Mouse (Mus musculus) cortical plate, adult 2 months (tissue): ENCODE data around the gene Spata32. TPM values are rescaled to one million over a fixed set of nuclear protein-coding genes. Genes with fewer than 3 reads are reported as not detected.

Source experiments
- H3K27ac ChIP-seq: fragments of 200-500 bp; 2 replicates; pipeline ENCODE4 v1.5.1; 2012; ENCODE audit warnings: low read length, control low read depth, inconsistent platforms; ENCODE audit not compliant: insufficient read depth
- H3K4me1 ChIP-seq: fragments of 200-500 bp; 2 replicates; pipeline ENCODE4 v1.6.1; 2011; ENCODE audit warnings: low read length; ENCODE audit not compliant: control insufficient read depth, insufficient read depth
- H3K4me3 ChIP-seq: fragments of 200-500 bp; 2 replicates; pipeline ENCODE4 v1.5.1; 2011; ENCODE audit warnings: mild to moderate bottlenecking, low read length, control low read depth; ENCODE audit not compliant: insufficient read depth
- CTCF ChIP-seq: fragments of 200-500 bp; IDR thresholded peaks from 2 replicates; pipeline ENCODE4 v1.5.1; 2011; ENCODE audit warnings: mild to moderate bottlenecking, control low read depth, low read length; ENCODE audit not compliant: insufficient read depth; ENCODE audit errors: extremely low read depth
- POLR2A ChIP-seq: fragments of 200-500 bp; IDR thresholded peaks from 2 replicates; pipeline ENCODE4 v1.6.1; 2011; ENCODE audit warnings: mild to moderate bottlenecking, low read length, control low read depth; ENCODE audit not compliant: insufficient read depth; ENCODE audit errors: extremely low read depth
- polyA plus RNA-seq: library from polyadenylated mRNA; depleted of rRNA; stranded (reverse); fragments of >200 nt; gene quantifications from 2 replicates; pipeline ENCODE4 v1.2.3, GENCODE M21; 2012; rRNA removed

The Spata32 gene
- polyA plus RNA-seq, 1 experiment = 2.5 TPM

DNA sequence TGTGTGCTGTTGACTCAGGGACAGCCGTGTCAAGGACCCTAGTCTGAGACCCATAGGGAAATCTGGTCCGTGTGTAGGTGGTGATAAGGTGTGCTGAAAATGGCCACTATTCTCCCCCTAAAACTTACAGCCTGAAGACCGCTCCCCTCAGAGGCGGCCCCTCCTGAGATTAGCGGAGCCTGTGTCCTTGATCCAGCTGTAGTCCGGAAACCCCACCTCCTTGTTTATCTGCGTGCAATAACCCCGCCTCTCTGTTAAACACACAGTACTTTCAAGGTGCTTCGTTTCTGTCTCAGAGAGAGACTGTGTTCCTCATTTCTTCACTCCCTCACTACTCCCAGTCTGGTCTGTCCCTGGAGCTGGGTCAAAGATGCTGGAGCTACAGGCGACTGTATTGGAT, 53.8 kb downstream of the Spata32 start:
- TF ChIP-seq CTCF = no peak
- no peak for TF ChIP-seq POLR2A
- Histone ChIP-seq H3K27ac (no peak overlapping the region), H3K4me3 (no peak overlapping the region), H3K4me1 (0 out of 2 replicates have a peak, but pooled peaks cover under 1% of the 10 kb centered on the region)

DNA sequence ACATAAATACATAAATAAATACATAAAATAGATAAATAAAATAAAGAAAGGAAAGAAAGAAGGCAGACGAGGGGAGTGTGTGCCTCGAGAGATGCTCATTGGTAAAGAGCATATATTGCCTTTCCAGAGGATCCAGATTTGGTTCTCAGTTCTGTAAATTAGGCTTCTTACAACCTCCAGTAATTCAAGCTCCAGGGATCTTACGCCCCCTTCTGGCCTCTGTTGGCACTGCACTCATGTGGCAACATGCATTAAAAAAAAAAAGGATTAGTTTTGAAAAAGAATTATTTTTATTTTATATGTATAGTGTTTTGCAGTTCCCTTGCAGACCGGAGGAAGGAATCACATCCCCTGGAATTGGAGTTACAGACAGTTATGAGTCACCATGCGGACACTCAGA, 56.1 kb downstream of the Spata32 start:
- H3K4me1 ChIP-seq = no peaks in the 10 kb centered on the region
- TF ChIP-seq POLR2A = no peak
- no peak for TF ChIP-seq CTCF
- no peak overlapping the region for H3K4me3 ChIP-seq
- no peak overlapping the region for H3K27ac ChIP-seq

GRCm38 (mm10) chr11:103161449-103161848, 56.8 kb downstream of the Spata32 start:
- TF ChIP-seq POLR2A (no peak), CTCF (no peak)
- Histone ChIP-seq H3K4me3 (no peak overlapping the region), H3K4me1 (no peaks in the 10 kb centered on the region), H3K27ac (no peak overlapping the region)

DNA sequence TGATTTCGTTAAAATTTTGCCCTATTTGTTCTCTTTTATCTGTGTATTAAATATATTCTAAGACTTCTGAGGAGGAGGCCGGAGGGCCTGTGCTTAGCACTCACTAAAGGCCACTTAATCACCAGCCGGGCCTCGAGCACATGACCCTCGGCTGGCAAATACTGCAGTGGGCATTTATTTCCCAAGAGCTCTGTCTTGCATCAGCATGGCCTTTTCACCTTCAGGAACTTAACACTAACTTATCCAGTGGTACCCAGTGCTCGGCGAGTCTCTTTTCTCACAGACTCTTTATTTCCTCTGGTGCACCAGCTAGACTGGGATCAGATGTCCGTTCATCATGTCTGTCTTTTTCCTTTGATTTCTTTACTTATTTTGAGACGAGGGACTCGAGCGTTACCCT, 57.5 kb downstream of the Spata32 start:
- Histone ChIP-seq H3K4me1 (no peaks in the 10 kb centered on the region), H3K4me3 (no peak overlapping the region), H3K27ac (no peak overlapping the region)
- TF ChIP-seq CTCF = no peak

DNA sequence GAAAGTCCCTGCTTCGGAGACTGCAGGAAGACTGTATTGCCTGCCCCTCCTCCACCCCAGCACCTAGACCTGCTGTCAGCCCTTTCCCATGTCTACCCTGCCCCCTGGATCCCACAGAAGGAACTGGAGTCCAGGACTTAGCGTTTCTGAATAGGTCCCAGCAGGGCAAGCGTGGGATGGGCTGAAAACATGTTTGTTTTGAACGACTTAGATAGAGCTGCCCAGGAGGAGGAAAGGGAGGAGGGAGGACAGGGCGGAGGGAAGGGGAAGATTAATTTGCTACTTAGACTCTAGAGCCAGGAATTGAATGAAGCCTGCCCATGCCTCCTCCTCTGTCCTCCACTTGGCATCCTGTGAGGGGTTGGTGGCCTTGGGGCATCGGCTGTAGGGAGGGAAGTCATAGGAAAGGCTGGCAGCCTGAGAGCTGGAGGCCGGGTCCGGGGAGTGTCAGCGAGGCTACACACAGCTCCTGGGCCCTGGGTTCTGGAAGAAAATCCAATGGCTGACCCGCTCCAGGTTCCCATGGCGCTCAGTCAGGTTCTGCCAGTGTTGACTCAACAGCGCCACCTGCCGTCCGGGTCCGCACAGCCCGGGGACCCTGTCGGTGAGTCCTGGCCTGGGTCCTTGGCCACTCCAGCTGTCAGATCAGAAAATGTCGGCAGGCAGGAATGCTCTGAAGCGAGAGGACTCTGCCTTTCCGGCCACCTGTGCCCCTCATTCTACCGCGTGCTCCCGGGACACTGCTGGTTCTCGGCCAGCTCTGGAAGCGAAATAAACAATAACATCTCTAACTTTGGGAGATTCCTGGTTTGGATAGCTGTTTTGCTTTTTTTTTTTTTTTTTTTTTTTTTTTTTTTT, 59.4 kb downstream of the Spata32 start:
- Histone ChIP-seq H3K27ac (no peak overlapping the region), H3K4me1 (no peaks in the 10 kb centered on the region), H3K4me3 (no peak overlapping the region; the same call in 1 of the 2 replicates)
- TF ChIP-seq CTCF (peak; percentile 83), POLR2A (no peak)

Other genes starting within 250 kb of the Spata32 start
- gene Nmt1, start 190.2 kb downstream of the Spata32 start, polyA plus RNA-seq = 74.3 and 77.1 TPM in 2 replicates
- gene Dcakd, start 190.1 kb downstream of the Spata32 start, polyA plus RNA-seq = 57.4 and 59.6 TPM in 2 replicates
- 17.1 and 21.1 TPM in 2 replicates for gene Plcd3, start 116.8 kb downstream of the Spata32 start, polyA plus RNA-seq
- gene Acbd4, start 116.8 kb downstream of the Spata32 start, polyA plus RNA-seq = 40.7 and 46.3 TPM in 2 replicates
- gene Hexim1, start 102.2 kb downstream of the Spata32 start, polyA plus RNA-seq = 22.6 and 22.9 TPM in 2 replicates
- 10.7 and 11.9 TPM in 2 replicates for gene Hexim2, start 86.0 kb downstream of the Spata32 start, polyA plus RNA-seq
- gene Fmnl1, start 47.3 kb downstream of the Spata32 start, polyA plus RNA-seq = 125 and 133 TPM in 2 replicates
- gene 1700023F06Rik, start 9.9 kb downstream of the Spata32 start, polyA plus RNA-seq = 4.2 and 6.4 TPM in 2 replicates
- gene Map3k14, start 49.0 kb upstream of the Spata32 start, polyA plus RNA-seq = 2.8 and 3.4 TPM in 2 replicates
- gene Arhgap27, start 145.3 kb upstream of the Spata32 start, polyA plus RNA-seq = 11.8 and 13.2 TPM in 2 replicates
- gene Plekhm1, start 194.3 kb upstream of the Spata32 start, polyA plus RNA-seq = 16.0 and 16.5 TPM in 2 replicates